Mouse (Mus musculus) myocyte (in vitro differentiated cells): ENCODE data around the gene Defb19. TPM values are rescaled to one million over a fixed set of nuclear protein-coding genes. Genes with fewer than 3 reads are reported as not detected.

Experiments
- H3K27me3 ChIP-seq: one replicate; pipeline ENCODE4 v1.6.1; 2011; ENCODE audit not compliant: control insufficient read depth, insufficient read depth, insufficient read length
- H3K36me3 ChIP-seq: one replicate; pipeline ENCODE4 v1.6.1; 2011; ENCODE audit not compliant: control insufficient read depth, insufficient read depth
- H3K4me2 ChIP-seq: one replicate; pipeline ENCODE4 v1.6.1; 2011; ENCODE audit warnings: low read depth, control low read depth
- H3K4me3 ChIP-seq: one replicate; pipeline ENCODE4 v1.5.1; 2011; ENCODE audit warnings: mild to moderate bottlenecking, control low read depth, moderate library complexity
- H3K79me2 ChIP-seq: one replicate; pipeline ENCODE4 v1.6.1; 2011; ENCODE audit not compliant: control insufficient read depth, insufficient read depth
- H3ac ChIP-seq: one replicate; pipeline ENCODE4 v1.6.1; 2011; ENCODE audit not compliant: control insufficient read depth, insufficient read length
- CEBPB ChIP-seq: IDR thresholded peaks from 2 replicates; pipeline ENCODE4 v1.6.1; 2011; ENCODE audit warnings: mild to moderate bottlenecking, moderate library complexity; ENCODE audit not compliant: poor library complexity, insufficient read depth, severe bottlenecking
- E2F4 ChIP-seq: IDR thresholded peaks from one replicate; pipeline ENCODE4 v1.6.1; 2011; ENCODE audit warnings: mild to moderate bottlenecking, control low read depth, moderate library complexity; ENCODE audit not compliant: insufficient read depth
- MAX ChIP-seq: IDR thresholded peaks from one replicate; pipeline ENCODE4 v1.6.1; 2011; ENCODE audit warnings: low read depth, mild to moderate bottlenecking, control low read depth
- MYOD1 ChIP-seq, 3 experiments: IDR thresholded peaks; one replicate each; pipeline ENCODE4 v1.6.1; 2011; ENCODE audit warnings: control low read depth in 2 of 3, low read depth in 2 of 3, mild to moderate bottlenecking in 2 of 3, moderate library complexity in 1 of 3; ENCODE audit not compliant: insufficient read length in 2 of 3, control insufficient read depth in 1 of 3
- MYOG ChIP-seq, 3 experiments: IDR thresholded peaks; one replicate each; pipeline ENCODE4 v1.6.1; 2011; ENCODE audit warnings: control low read depth in 2 of 3, low read depth in 2 of 3, mild to moderate bottlenecking in 2 of 3; ENCODE audit not compliant: insufficient read length in 2 of 3, control insufficient read depth in 1 of 3, insufficient read depth in 1 of 3
- POLR2A ChIP-seq: IDR thresholded peaks from one replicate; pipeline ENCODE4 v1.6.1; 2011; ENCODE audit warnings: low read depth, mild to moderate bottlenecking, control low read depth, moderate library complexity; ENCODE audit not compliant: insufficient read length
- POLR2AphosphoS2 ChIP-seq: IDR thresholded peaks from one replicate; pipeline ENCODE4 v1.6.1; 2011; ENCODE audit warnings: low read depth, control low read depth; ENCODE audit not compliant: insufficient read length
- REST ChIP-seq: IDR thresholded peaks from one replicate; pipeline ENCODE4 v1.6.1; 2011; ENCODE audit warnings: mild to moderate bottlenecking, control low read depth, moderate library complexity; ENCODE audit not compliant: insufficient read depth, insufficient read length
- SRF ChIP-seq: IDR thresholded peaks from one replicate; pipeline ENCODE4 v1.6.1; 2011; ENCODE audit warnings: low read depth; ENCODE audit not compliant: control insufficient read depth, insufficient read length
- TCF12 ChIP-seq: IDR thresholded peaks from one replicate; pipeline ENCODE4 v1.6.1; 2011; ENCODE audit warnings: mild to moderate bottlenecking, control low read depth; ENCODE audit not compliant: poor library complexity, insufficient read depth, severe bottlenecking
- TCF3 ChIP-seq: IDR thresholded peaks from one replicate; pipeline ENCODE4 v1.6.1; 2011; ENCODE audit warnings: low read depth, control low read depth; ENCODE audit not compliant: insufficient read length
- USF1 ChIP-seq: IDR thresholded peaks from one replicate; pipeline ENCODE4 v1.6.1; 2011; ENCODE audit warnings: low read depth, mild to moderate bottlenecking, control low read depth, moderate library complexity
- polyA plus RNA-seq: library from polyadenylated mRNA; unstranded; fragments of >200 nt; fragmentation: generic; extraction: Trizol; gene quantifications from one replicate; pipeline ENCODE4 v1.2.1, GENCODE M21; 2012; ENCODE audit warnings: missing spikeins

Defb19 gene
- polyA plus RNA-seq, 1 experiment = not detected

GRCm38 (mm10) chr2:152541979-152542378 lies 38.1 kb downstream of the Defb19 start:
- no peak for TF ChIP-seq POLR2A
- TF ChIP-seq SRF = no peak
- TF ChIP-seq TCF3 = no peak
- TF ChIP-seq REST = no peak
- no peak for TF ChIP-seq E2F4
- no peak for TF ChIP-seq POLR2AphosphoS2
- TF ChIP-seq MAX = no peak
- no peak for TF ChIP-seq USF1
- TF ChIP-seq MYOG (IDR thresholded peaks at IDR 0.05; ENCODE audit: control insufficient read depth in 1 of 3, insufficient read depth in 1 of 3, insufficient read length in 2 of 3, low read depth in 2 of 3) = no peak
- no peak for TF ChIP-seq MYOD1 (IDR thresholded peaks at IDR 0.05; ENCODE audit: control insufficient read depth in 1 of 3, insufficient read length in 2 of 3, low read depth in 2 of 3)
- no peak for TF ChIP-seq CEBPB
- H3K4me3 ChIP-seq = no peak overlapping the region
- no peaks in the 10 kb centered on the region for H3K79me2 ChIP-seq
- no peaks in the 10 kb centered on the region for H3K36me3 ChIP-seq
- H3K4me2 ChIP-seq = no peak overlapping the region
- H3K27me3 ChIP-seq = no peaks in the 10 kb centered on the region
- H3ac ChIP-seq = no peak overlapping the region

GRCm38 (mm10) chr2:152539944-152540710 lies 40.0 kb downstream of the Defb19 start, which contains the start of gene Defb29:
Defb29 (minus strand) TSS chr2:152540098.
- Histone ChIP-seq H3K4me2 (no peak within 1 kb of the TSS), H3K79me2 (no peaks in the 10 kb centered on the region), H3K4me3 (no peak within 1 kb of the TSS), H3K36me3 (no peaks in the 10 kb centered on the region), H3ac (no peak within 1 kb of the TSS), H3K27me3 (no peaks in the 10 kb centered on the region)
- TF ChIP-seq SRF = no peak
- no peak for TF ChIP-seq E2F4
- no peak for TF ChIP-seq CEBPB
- TF ChIP-seq TCF12 = no peak
- TF ChIP-seq REST = no peak
- TF ChIP-seq MYOG (IDR thresholded peaks at IDR 0.05; ENCODE audit: control insufficient read depth in 1 of 3, insufficient read depth in 1 of 3, insufficient read length in 2 of 3, low read depth in 2 of 3) = no peak
- TF ChIP-seq USF1 = no peak
- no peak for TF ChIP-seq POLR2AphosphoS2
- no peak for TF ChIP-seq MYOD1 (IDR thresholded peaks at IDR 0.05; ENCODE audit: control insufficient read depth in 1 of 3, insufficient read length in 2 of 3, low read depth in 2 of 3)

Other genes starting within 250 kb of the Defb19 start
- gene Rbck1, start 247.7 kb downstream of the Defb19 start, polyA plus RNA-seq = 73.3 TPM
- 410 TPM for gene Trib3, start 236.3 kb downstream of the Defb19 start, polyA plus RNA-seq
- not detected for gene Nrsn2, start 203.7 kb downstream of the Defb19 start, polyA plus RNA-seq
- 7.8 TPM for gene Sox12, start 182.2 kb downstream of the Defb19 start, polyA plus RNA-seq
- gene Zcchc3, start 165.3 kb downstream of the Defb19 start, polyA plus RNA-seq = not detected
- not detected for gene 6820408C15Rik, start 164.7 kb downstream of the Defb19 start, polyA plus RNA-seq
- gene Defb23, start 115.7 kb downstream of the Defb19 start, polyA plus RNA-seq = not detected
- gene Defb20, start 103.2 kb downstream of the Defb19 start, polyA plus RNA-seq = not detected
- not detected for gene Defb22, start 90.2 kb downstream of the Defb19 start, polyA plus RNA-seq
- gene Defb26, start 68.6 kb downstream of the Defb19 start, polyA plus RNA-seq = not detected
- not detected for gene Defb28, start 62.1 kb downstream of the Defb19 start, polyA plus RNA-seq
- not detected for gene Defb29, start 40.2 kb downstream of the Defb19 start, polyA plus RNA-seq
- gene Gm17416, start 11.0 kb downstream of the Defb19 start, polyA plus RNA-seq = not detected
- gene Defb21, start 7.6 kb downstream of the Defb19 start, polyA plus RNA-seq = not detected
- 0.30 TPM for gene Defb45, start 19.1 kb upstream of the Defb19 start, polyA plus RNA-seq
- not detected for gene Defb36, start 24.0 kb upstream of the Defb19 start, polyA plus RNA-seq
- gene Defb25, start 42.7 kb upstream of the Defb19 start, polyA plus RNA-seq = 8.8 TPM
- gene Rem1, start 46.6 kb upstream of the Defb19 start, polyA plus RNA-seq = 28.3 TPM
- 190 TPM for gene H13, start 89.1 kb upstream of the Defb19 start, polyA plus RNA-seq
- gene Mcts2, start 106.7 kb upstream of the Defb19 start, polyA plus RNA-seq = 27.0 TPM
- gene Id1, start 155.9 kb upstream of the Defb19 start, polyA plus RNA-seq = 59.5 TPM
- gene Cox4i2, start 173.9 kb upstream of the Defb19 start, polyA plus RNA-seq = not detected